Mouse (Mus musculus): Measurements from ENCODE around the gene Psors1c2.

Gene Psors1c2

GRCm38 (mm10) chr17:35567767-35568166 lies 34.8 kb downstream of the Psors1c2 start:
- no peak for DNase-seq

DNA sequence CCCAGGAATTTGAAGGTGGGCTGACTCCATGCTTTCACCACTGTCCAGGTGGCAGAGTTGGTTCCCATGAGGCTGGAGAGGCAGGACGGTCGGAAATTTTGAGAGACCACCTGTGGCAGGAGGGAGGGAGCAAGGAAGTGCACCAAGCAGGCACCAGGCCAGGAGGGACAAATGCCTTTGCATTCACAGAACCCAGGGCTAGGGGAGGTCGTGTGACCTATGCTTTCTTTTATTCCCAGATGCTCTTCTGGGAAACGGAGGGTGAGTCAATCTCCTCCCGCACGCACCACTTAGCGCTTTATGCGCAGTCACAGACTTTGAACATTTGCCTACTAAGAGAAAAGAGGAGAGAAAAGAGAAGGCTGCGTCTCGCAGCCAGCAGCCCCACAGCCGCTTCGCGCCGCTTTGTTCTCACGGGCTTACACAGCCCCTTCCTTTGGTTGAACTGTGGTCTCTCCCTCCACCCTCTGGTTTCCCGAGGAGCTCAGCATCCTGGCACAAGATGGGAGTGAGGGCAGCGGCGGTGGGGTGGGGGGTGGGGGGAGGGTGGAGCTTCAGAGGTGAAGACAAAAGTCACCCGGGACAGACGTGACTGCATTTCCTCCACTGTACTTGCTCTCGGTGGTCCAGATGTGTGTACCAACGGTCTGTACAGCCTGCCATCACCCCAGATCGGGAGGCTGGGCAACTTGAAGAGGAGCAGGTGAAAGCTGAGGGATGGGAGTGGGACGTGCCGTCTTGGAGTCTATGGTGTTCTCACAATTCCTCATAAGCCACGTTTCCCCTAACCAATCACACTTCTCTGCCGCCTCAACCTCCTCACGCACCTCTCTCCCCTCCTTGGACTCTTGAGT lies 36.3 kb downstream of the Psors1c2 start:
- DNase-seq: no peak

- DNase-seq: no peak
Measured at GRCm38 (mm10) chr17:35570836-35571235, 37.8 kb downstream of the Psors1c2 start.

DNA sequence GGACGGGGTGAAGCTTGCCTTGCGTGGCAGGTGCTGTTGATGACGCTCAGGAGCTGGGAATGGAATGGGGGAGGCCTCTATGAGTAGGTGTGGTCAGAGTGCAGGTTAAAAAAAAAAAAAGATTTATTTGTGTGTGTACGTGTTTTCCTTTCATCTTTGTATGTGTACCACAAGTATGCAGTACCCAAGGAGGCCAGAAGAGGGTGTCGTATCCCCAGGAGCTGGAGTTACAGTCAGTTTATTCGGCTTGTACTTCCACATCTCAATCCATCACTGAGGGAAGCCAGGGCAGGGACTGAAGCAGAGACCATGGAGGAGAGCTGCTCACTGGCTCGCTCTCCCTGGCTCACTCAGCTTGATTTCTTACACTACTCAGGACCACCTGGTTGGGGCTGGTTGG lies 38.5 kb downstream of the Psors1c2 start:
- DNase-seq: no peak

GRCm38 (mm10) chr17:35578211-35578610 lies 45.2 kb downstream of the Psors1c2 start:
- DNase-seq: peak; percentile 34

GRCm38 (mm10) chr17:35582900-35583299 lies 49.9 kb downstream of the Psors1c2 start:
- DNase-seq: no peak

Measured in right cerebral cortex, postnatal 25 days (tissue).